Mouse (Mus musculus): ENCODE measurements at regions not wholly inside any gene's neighbourhood (a gene's known extent, or its start where the extent isn't known, plus 50 kb on each side); places are given as distances from the start of the nearest gene placed in this dataset.

- no peak for DNase-seq (ENCODE audit: low spot score in 2 of 2)
Observed at GRCm38 (mm10) chr15:62224191-62224590, 1301.4 kb upstream of the A1bg start.

DNA sequence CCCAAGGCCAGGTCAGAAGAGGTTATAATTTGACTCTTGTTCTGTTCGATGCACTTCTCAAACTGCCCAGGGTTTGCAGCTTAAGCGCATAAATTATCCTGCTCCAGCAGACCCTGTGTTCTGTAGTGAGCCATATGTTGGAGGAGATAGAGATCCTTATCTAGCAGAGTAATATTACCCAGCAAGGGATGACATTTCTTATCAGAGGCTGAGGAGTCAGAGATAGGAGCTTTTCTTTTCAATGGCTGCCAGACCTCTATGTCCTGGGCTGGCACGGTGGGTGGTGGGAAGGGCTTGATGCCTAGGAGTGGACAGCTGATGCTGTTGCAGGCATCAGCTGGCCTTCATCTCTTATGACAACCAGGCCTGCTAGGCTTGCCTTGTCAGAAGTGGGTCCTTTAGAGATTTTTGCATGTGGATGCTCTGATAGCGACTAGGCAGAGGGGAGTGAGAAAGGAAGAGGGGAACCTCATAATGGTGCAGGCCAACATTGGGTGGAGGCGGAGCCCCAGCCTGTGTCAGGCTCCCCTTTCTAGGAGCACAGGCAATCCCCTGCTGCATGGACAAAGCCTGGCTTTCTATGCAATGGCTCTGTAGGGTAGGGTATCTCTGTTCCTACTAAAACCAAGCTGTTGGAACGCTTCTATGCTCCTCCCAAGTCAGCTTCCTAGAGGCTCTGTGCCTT, 1300.5 kb upstream of the A1bg start:
- no peak for DNase-seq (ENCODE audit: low spot score in 2 of 2)

GRCm38 (mm10) chr15:62222731-62223130, 1299.9 kb upstream of the A1bg start:
- no peak for DNase-seq (ENCODE audit: low spot score in 2 of 2)

GRCm38 (mm10) chr15:62222201-62222600, 1299.4 kb upstream of the A1bg start:
- DNase-seq (ENCODE audit: low spot score in 2 of 2): no peak

GRCm38 (mm10) chr15:62221024-62221819, 1298.4 kb upstream of the A1bg start:
- no peak for DNase-seq (ENCODE audit: low spot score in 2 of 2)

DNA sequence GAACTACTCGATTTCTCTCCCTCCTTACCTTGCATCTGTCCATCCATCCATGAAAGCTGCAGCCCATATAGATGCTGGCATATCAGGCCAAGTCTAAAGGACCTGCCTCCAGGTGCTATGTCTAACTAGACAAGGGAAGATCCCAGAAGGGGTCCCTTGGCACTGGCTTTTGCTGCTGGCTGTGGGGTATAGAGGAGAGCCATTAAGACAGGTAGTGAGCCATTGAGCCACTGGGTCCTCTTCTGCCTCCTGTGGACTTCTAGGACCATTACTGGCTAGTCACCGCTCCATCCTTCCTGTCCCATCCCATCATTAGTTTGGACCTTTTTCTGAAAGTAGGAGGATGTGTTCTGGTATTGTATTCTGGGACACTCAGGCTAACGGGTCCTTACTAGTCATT, 1297.8 kb upstream of the A1bg start:
- DNase-seq (ENCODE audit: low spot score in 2 of 2): no peak

DNA sequence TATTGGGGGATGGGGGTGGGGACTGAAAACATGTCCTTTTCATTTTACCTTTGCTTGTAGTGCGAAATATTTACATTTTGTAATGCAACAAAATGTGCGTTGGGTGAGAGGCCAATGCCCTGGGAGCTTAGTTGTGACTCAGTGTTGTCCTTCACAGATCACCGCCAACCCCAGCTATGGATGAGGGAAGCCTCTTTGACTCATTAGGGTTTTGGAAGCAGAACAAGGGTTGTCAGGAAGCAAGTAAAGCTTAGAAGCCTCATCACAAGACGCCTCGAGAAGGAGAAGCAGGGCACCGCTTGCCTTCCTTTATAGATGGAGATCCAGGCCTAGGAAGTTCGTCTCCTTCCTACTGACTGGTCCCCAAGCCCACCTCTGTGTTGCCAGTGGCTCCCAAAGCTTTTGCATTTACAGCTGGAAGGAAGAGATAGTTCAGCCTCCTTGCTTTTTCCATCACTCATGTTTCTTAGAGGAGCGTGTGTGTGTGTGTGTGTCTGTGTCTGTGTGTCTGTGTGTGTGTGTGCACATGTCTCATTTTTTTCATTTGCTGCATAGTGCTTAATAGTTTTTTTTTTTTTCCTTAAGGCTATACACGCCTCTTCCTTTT, 1297.2 kb upstream of the A1bg start:
- no peak for DNase-seq (ENCODE audit: low spot score in 2 of 2)

DNA sequence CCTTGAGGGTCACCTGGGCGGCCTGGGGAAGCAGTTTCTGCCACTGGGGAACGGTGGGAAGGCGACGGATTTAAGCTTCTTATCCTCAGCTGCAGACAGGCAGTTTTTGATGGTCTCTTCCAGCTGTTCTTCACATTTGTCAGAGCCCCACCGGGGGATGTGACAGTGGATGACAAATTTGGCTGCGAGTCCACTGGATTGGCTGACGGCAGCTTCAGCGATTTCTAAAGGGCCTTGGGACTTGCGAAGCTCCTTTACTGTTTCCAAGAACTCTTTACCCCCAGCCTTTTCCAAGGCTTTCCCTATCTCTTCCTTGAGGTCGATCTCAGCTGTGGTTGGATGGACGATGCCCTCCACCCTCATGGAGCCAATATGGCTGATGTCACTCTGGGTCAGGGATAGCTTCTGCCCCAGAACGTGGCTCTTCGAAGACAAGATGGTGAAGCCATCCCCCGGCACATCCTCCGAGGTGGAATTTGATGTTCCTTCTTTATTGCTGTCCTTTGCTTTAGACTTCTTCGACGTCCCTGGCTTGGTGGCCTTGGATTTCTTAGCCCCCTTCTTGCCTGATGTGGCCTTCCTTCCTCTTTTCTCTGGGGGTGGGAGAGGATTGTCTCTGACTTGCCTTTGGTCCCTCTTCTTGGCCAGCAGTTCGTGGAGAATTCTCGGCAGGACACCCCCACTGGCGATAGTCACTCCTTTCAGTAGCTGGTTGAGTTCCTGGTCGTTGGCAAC, 1295.7 kb upstream of the A1bg start:
- DNase-seq (ENCODE audit: low spot score in 2 of 2): no peak

DNA sequence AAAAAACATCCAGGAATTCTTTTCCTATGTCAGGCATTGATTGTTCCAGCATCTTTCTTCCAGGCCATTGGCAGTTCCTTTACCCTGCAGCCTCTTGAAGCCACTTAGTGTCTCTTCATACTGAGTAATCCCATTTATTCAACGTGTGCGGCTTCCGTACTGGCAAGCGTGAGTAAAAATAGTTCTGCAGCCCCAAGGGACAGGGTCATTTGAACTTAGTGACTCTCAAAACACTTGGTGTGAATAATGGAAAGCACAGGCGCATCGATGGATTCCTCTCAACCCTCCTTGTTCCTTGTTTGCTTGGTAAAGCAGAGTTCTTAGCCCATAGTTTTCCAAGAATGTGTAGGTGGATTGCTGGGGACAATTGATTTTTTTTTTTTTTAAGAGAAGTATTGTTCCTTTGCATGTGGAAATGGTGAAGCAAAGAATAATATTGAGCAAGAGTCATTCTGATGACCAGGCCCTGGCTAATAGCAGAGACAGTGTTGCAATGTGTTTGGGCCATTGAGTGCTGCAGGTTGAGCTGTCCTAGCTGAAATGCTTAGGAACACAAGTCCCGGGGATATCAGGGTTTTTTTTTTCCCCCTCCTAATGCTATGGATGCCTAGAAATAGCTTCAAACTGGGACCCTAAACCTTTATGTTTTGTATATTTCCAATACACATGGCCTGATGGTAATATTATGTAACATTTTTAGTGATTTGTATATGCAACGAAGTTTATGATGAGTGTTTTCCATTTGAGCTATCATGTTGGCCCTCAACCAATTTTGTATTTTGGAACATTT, 1294.1 kb upstream of the A1bg start:
- no peak for DNase-seq (ENCODE audit: low spot score in 2 of 2)

DNA sequence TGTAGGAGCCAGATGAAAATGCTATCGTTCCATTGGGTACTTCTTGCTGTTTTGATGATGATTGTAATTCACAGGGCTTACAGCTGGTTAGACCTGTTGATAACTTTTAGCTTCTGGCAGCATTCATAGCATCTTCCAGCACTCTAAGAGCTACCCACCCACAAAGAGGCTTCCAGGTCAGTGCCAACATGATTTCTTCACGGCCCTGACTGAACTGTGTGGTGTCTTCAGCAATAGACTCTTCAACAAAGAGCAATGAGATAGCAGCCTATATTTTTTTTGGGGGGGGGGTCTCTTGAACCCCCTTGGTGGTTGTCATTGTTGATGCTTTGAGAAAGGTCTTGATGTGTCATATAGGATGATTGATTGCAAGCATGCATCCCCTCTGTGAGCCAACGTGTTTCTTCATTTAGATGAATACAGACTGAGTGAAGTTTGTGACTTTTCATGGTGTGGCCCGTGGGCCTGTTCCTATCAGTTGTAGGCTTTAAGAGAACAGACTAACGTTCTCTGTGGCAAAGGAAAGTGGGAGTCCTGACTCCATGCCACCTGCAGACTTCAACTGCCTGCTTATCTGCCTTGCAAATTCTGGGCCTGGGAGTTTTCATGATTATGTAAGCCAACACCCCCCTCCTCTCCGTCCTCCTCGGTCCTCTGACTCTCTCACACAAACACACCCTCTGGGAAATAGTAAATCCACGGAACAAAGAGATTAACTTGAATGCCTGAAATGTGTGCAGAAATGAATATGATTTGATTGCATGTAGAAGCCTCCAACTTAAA, 1293.0 kb upstream of the A1bg start:
- DNase-seq (ENCODE audit: low spot score in 2 of 2): no peak

GRCm38 (mm10) chr15:62214300-62214699, 1291.5 kb upstream of the A1bg start:
- DNase-seq (ENCODE audit: low spot score in 2 of 2): no peak

- DNase-seq (ENCODE audit: low spot score in 2 of 2): no peak
Observed at GRCm38 (mm10) chr15:62212283-62212910, 1289.6 kb upstream of the A1bg start.

DNA sequence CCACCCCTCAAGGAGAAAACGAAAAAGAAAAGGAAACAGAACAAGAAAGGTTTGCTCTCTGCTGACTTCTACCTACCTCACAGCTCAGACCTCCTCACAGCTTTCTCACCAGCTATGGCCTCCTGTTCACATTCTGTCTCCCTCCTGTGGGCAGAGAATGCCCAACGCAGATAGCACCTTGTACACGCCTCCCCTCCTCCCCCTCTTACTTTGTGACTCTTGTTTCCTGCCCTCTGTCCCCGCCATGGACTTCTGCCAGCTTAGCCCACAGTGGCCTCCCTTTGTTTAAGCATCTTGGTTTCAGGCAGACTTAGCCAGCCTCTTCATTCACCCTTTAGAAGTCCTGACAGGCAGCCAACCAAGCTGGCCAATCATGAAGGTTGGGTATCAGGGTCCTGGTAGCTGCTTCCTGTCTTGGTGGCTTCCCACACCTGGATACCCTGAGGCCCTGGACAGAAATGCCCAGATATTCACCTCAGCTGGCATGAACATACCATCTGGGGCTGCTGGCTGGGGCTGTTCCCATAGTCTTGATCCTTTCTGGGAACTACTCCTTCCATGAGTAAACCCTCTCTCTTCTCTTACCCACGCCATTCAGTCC, 1287.2 kb upstream of the A1bg start:
- DNase-seq (ENCODE audit: low spot score in 2 of 2): no peak

DNA sequence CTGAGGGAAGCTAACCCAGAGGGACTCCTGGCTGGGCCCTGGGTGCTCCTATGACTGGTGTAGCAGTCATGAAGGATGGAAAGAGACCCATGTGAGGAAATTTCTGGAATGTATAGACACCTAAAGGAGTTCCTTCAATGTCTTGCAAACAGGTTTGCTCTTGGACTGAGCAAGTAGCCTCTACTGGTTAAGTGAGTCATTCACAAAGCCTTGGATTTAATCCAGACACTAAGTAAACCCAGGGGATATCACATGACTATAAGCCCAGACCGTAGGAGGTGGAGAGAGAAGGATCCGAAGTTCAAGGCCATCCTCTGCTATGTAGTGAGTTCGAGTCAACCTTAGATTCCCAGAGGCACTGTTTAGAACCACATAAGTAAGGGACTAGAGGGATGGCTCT, 1286.5 kb upstream of the A1bg start:
- DNase-seq (ENCODE audit: low spot score in 2 of 2): no peak

DNA sequence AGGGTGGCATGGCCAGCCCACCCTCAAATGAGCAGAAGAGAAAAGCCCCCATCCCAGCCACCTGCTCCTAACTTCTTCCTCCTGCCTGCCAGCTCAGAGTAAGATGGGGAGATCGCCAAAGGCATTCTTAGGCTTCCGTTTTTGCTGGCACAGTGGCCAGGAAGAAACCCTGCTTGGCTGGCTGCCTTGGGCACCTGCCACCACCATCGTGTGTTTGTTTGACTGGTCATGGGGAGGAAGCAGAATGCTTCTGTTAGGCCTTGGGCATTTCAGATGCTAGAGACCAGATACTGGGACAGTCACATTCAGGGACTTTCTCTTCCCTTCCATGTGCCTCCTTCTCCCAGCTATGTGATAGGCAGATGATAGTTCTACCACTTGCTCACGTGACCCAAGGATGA, 1283.7 kb upstream of the A1bg start:
- no peak for DNase-seq (ENCODE audit: low spot score in 2 of 2)

DNA sequence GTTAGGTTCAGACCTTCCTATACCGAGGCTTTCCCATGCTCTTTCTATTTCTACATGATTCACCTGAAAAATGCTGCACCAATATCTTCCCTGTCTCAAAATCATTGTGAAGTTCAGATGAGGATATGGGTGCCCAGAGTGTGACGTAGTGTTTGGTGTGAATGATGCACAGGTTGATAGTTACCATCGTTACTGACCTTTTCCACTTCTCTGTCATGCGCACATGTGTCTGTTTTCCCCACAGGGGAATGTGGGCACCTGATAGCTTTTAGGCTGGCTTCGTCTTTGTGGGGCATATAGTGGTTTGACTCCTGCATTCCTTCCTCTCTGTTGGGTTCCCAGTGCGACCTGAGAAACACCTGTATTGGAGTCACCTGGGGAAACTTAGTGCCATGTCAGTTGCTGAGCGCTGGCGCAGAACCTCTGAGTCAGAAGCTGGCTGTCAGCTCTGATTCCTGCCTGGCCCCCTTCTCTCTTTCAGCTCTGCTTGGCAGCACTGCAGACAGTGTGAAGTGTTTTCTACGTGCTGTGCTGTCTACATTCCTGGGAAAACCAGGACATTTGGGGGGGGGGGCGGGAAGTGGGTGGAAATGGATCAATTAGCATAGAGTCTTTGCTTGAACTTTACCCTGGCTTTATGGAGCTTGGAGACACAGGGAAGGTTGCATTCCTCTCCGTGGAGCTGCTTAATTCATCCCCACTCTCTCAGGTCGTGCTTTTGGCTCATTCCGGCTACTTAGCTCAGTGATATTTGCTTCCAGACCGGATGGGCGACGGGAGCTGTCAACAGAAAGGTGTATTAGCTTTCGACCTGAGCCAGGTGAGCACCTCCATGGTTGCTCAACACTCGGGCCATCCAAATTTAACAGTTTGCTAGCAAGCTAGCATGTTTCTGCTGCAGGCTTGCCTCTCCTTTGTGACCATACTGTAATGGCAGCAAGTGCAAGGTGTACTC, 1281.4 kb upstream of the A1bg start:
- DNase-seq (ENCODE audit: low spot score in 2 of 2): no peak

DNA sequence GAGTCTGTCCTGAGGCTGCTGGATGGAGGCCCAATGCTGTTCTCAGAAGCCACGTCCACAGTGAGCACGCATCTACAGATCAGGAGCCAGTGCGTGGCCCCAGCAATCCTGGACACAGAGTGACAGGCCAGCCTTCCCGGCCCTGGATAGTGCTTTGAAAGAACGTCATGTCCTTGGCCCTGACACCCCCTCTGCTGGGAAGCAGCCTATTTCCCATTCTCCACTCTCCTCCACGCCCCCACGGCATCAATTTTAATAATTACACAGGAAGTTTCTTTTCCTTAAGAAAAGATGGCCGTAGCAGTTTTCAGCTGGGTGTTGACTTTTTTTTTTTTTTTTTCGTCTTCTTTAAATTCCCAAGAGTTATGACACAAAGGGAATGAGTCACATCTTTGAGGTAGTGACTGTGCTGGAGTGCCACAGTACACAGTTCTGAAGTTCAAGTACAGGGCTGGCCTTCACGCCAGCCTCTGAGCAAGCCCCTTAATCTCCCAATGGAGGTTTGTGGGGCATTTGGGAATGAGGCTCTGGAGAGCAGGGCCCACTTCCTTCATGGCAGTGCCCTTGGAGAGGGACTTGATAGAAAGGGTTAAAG, 1280.1 kb upstream of the A1bg start:
- no peak for DNase-seq (ENCODE audit: low spot score in 2 of 2)

DNA sequence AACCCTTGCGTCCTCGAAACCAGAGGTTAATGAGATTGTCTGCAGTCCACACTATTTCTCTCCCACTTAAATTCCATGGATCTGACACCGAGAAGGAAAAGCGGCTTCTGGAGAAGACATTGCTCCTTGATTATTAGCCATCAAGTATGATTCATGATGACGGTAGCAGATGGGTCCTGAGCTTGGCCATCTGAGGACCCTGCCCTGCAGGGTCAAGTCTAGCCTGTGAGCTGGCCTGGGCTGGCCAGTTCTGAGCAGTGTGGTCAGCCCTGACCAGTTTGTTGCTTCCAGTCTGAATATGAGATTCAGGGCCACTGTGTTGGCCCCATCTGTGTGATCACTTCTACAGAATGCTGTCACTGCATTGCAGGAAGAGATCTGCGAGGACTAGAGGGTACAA, 1275.9 kb upstream of the A1bg start:
- no peak for DNase-seq (ENCODE audit: low spot score in 2 of 2)
